Mouse (Mus musculus): ENCODE data around the gene Nup210l.
"Not testable (repeated sequence)": the region's sequence is repeated elsewhere in the genome, so short reads cannot be mapped to it uniquely, and the experiment has no call there.

GRCm38 (mm10) chr3:90251731-90252226 lies 147.8 kb downstream of the Nup210l start:
- not testable (repeated sequence) for TF ChIP-seq POLR2A (IDR thresholded peaks at IDR 0.05; ENCODE audit: low read depth, low read length); CTCF (conservative IDR thresholded peaks at IDR 0.05; ENCODE audit: insufficient read depth, insufficient read length, low read depth, low read length)

All from kidney, adult 2 months (tissue).